Mouse (Mus musculus) heart, embryonic 13.5 days (tissue): ENCODE results near the gene Gstp1. TPM values are rescaled to one million over a fixed set of nuclear protein-coding genes. Genes with fewer than 3 reads are reported as not detected.

Source experiments
- ATAC-seq: fragments of 200-750 bp; cut with Nextera tagmentation; 2 replicates; pipeline ENCODE4 v1.8.0; 2017; ENCODE audit warnings: moderate TSS enrichment; ENCODE audit not compliant: insufficient number of reproducible peaks, low FRiP score, low TSS enrichment; ENCODE audit errors: extremely low read depth
- H3K27ac ChIP-seq: fragments of 300-500 bp; sonication (generic); replicated peaks from 2 replicates; pipeline ENCODE4 v1.5.1; 2015; ENCODE audit warnings: moderate library complexity, mild to moderate bottlenecking, inconsistent platforms
- H3K27me3 ChIP-seq: fragments of 300-500 bp; sonication (generic); replicated peaks from 2 replicates; pipeline ENCODE4 v1.6.1; 2015; ENCODE audit warnings: mild to moderate bottlenecking, inconsistent platforms
- H3K36me3 ChIP-seq: fragments of 300-500 bp; sonication (generic); 2 replicates; pipeline ENCODE4 v1.6.1; 2015; ENCODE audit warnings: mild to moderate bottlenecking, inconsistent platforms
- H3K4me1 ChIP-seq: fragments of 300-500 bp; sonication (generic); 2 replicates; pipeline ENCODE4 v1.6.1; 2015; ENCODE audit warnings: inconsistent platforms
- H3K4me2 ChIP-seq: fragments of 300-500 bp; sonication (generic); 2 replicates; pipeline ENCODE4 v1.6.1; 2015; ENCODE audit warnings: inconsistent platforms, mild to moderate bottlenecking, moderate library complexity
- H3K4me3 ChIP-seq: fragments of 300-500 bp; sonication (generic); 2 replicates; pipeline ENCODE4 v1.5.1; 2015; ENCODE audit warnings: moderate library complexity, mild to moderate bottlenecking, inconsistent platforms
- H3K9ac ChIP-seq: fragments of 300-500 bp; sonication (generic); 2 replicates; pipeline ENCODE4 v1.6.1; 2015; ENCODE audit warnings: inconsistent platforms, mild to moderate bottlenecking, moderate library complexity
- H3K9me3 ChIP-seq: fragments of 300-500 bp; sonication (generic); 2 replicates; pipeline ENCODE4 v1.6.1; 2016; ENCODE audit warnings: inconsistent platforms
- WGBS: fragments of 180-500 bp; shearing (Covaris S2); methylation state at CpG from one replicate; pipeline ENCODE4 v1.1.7; 2015; ENCODE audit warnings: mixed read lengths; 5-methylcytosine and 5-hydroxymethylcytosine counted together
- polyA plus RNA-seq: library from polyadenylated mRNA; unstranded; fragments of >200 nt; fragmentation: Nextera tagmentation; extraction: Ambion mirVana; gene quantifications from 2 replicates; pipeline ENCODE4 v1.2.1, GENCODE M21; 2015

Gstp1 gene
- polyA plus RNA-seq, 1 experiment from 2014 or later: 380 TPM

DNA sequence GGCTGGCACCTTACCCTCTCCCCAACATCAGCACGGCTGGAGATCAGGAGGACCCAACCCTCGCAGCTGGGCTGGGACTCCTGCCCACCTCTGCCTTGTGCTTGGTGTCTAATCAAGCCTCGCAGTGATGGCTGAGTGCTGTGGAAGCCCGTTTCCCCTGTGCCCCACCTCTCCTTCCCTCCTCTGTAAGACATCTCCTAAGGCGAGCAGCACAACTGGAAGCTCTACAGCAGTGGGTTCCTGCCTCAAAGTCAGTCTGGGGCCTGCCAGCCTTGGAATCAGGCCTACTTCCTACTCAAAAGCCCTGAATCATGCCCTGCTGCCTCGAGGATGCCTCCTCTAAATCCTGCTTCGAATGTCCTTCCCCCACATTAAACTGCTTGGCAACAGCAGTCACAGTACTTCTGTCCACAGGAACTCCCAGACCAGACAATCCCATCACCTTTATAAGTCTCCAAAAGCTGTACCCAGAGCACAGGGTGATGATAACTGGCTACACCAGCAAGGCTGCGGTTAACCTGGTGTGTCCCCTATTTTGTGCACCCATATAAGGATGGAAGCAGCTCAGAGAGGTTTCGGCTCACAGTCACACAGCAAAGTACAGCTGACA lies 38.6 kb downstream of the Gstp1 start:
- peak overlapping the region; percentile 77 for H3K4me3 ChIP-seq
- ATAC-seq: no peak
- 0 out of 2 replicates have a peak, but pooled peaks cover under 1% of the 10 kb centered on the region for H3K36me3 ChIP-seq
- H3K27ac ChIP-seq: no peak overlapping the region
- WGBS: 84% methylated on average over 9 of the region's 9 CpGs
- H3K4me2 ChIP-seq: peak overlapping the region; percentile 93
- H3K9me3 ChIP-seq: no peaks in the 10 kb centered on the region
- peak overlapping the region; percentile 81 for H3K9ac ChIP-seq
- H3K27me3 ChIP-seq: 0 out of 2 replicates have a peak, but pooled peaks cover 4% of the 10 kb centered on the region
- H3K4me1 ChIP-seq: peaks cover 42% of the 10 kb centered on the region

DNA sequence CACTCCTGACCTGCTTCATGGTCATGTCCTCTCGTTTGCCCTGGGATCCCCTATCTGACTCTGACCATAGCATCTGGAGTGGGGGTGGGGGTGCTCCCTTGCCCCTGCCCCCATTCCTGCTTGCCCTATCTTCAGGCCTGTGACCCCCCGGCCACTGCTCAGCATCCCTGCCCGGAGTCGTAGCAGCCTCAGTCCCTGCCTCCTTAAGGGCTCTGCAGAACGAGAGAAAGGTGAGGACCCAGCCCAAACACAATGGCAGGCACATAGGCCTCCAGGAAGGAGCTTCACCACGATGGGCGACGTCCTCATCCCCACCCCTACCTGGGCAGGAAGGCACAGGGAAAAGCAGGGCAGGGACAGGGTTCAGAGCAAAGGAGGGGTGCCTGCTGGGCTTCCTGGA lies 39.5 kb downstream of the Gstp1 start:
- no peak overlapping the region for H3K4me3 ChIP-seq
- peaks cover 4% of the 10 kb centered on the region; the same call in 1 of the 2 replicates for H3K27me3 ChIP-seq
- no peaks in the 10 kb centered on the region for H3K36me3 ChIP-seq
- ATAC-seq: no peak
- H3K9ac ChIP-seq: no peak overlapping the region
- H3K27ac ChIP-seq: no peak overlapping the region
- peaks cover 33% of the 10 kb centered on the region for H3K4me1 ChIP-seq
- H3K4me2 ChIP-seq: no peak overlapping the region
- WGBS: 68% methylated on average over 8 of the region's 8 CpGs
- no peaks in the 10 kb centered on the region for H3K9me3 ChIP-seq

DNA sequence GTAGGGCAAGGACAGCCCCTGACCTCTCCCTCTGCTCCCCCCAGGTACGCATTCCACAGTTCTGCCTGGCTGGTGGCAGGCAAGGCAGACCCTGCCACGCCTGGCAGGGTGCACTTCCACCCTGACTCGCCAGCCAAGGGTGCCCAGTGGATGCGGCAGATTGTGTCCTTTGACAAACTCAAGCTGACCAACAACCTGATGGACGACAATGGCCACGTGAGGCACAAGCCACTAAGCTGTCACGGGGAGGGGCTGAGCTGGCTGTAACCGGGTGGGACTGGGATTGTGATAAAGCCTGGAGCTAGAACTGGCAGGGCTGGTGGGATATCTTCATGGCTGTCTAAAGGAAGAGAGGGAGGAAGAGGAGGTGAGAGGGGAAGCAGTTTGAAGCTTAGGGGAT lies 40.6 kb downstream of the Gstp1 start:
- peaks cover 24% of the 10 kb centered on the region for H3K4me1 ChIP-seq
- H3K9me3 ChIP-seq: no peaks in the 10 kb centered on the region
- H3K27me3 ChIP-seq: peaks cover 4% of the 10 kb centered on the region; the same call in 1 of the 2 replicates
- H3K4me3 ChIP-seq: no peak overlapping the region
- ATAC-seq: no peak
- peak overlapping the region; percentile 6; the same call in 1 of the 2 replicates for H3K9ac ChIP-seq
- H3K27ac ChIP-seq: no peak overlapping the region
- no peaks in the 10 kb centered on the region for H3K36me3 ChIP-seq
- WGBS: 45% methylated on average over 8 of the region's 8 CpGs
- no peak overlapping the region for H3K4me2 ChIP-seq

DNA sequence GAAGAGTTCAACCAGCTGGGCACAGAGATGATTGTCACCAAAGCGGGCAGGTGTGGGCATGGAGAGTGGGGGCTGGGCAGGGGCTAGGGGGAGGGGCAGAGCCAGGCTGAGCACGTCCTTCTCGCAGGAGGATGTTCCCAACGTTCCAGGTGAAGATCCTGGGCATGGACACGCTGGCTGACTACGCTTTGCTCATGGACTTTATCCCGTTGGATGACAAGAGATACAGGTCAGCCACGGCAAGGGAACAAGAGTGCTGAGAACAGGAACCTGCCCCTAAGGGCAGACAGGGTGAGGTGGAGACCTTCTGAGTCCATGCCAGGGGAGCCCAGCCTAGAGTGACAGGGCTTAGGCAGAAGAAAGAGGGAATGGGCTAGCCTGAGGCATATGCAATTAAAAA lies 41.0 kb downstream of the Gstp1 start:
- Histone ChIP-seq H3K27me3 (peaks cover 4% of the 10 kb centered on the region; the same call in 1 of the 2 replicates), H3K27ac (no peak overlapping the region), H3K36me3 (no peaks in the 10 kb centered on the region), H3K9ac (no peak overlapping the region), H3K4me3 (no peak overlapping the region), H3K4me1 (peaks cover 19% of the 10 kb centered on the region), H3K4me2 (no peak overlapping the region), H3K9me3 (no peaks in the 10 kb centered on the region)
- no peak for ATAC-seq
- 68% methylated on average over 8 of the region's 8 CpGs for WGBS

DNA sequence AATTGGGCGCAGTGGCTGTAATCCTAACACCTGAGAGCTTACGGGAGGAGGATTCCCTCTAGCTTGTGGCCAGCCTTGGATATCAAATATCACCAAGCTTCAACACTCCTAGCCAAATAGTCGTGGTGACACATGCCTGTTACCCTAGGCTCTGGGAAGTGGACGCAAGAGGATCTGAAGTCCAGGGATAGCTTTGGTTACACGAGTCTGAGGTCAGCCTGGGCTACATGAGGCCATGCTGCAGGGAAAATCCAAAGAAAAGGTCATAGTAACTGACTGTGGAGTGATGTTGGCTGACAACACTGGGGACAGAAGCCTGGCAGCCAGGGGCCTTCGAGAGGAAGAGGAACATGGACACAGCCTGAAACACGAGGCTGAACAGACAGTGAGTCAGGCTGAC lies 41.7 kb downstream of the Gstp1 start:
- Histone ChIP-seq H3K9ac (no peak overlapping the region), H3K4me1 (peaks cover 13% of the 10 kb centered on the region), H3K36me3 (no peaks in the 10 kb centered on the region), H3K27ac (no peak overlapping the region), H3K4me3 (no peak overlapping the region), H3K4me2 (no peak overlapping the region), H3K9me3 (no peaks in the 10 kb centered on the region), H3K27me3 (peaks cover 4% of the 10 kb centered on the region; the same call in 1 of the 2 replicates)
- WGBS: 57% methylated on average over 7 of the region's 7 CpGs
- no peak for ATAC-seq

DNA sequence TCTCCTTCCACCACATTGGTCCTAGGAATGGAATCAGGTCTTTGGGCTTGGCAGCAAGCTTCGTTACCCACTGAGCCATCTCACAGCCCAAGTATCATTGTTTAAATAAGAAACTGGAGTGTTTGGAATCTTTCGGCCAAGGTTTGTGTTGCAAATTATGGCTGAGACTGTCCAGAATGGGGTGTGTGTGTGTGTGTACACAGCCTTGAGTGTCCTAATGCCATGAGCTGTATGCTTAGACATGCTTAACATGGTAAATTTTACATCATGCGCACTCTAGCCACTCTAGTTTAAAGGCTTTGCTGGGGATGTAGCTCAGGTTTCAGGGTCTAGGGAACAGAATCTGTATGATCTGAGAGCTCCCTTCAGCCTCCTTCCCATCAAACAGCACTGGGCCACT lies 42.3 kb downstream of the Gstp1 start:
- H3K27ac ChIP-seq: no peak overlapping the region

DNA sequence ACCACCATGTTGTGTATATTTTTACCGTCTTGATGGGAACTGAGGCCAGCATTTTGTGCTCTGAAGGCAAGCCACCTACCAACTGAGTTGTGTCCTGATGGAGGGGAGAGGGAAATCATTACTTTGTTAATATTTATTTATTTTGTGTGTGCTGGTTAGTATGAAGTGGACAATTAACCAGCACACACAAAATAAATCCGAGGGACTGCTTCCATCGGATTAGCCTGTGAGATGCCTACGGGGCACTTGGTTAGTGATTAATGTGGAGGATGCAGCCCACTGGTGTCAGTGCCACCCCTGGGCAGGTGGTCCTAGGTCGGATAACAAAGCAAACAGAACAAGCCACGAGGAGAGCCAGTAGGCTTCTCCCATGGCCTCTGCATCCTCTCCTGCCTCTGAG lies 42.9 kb downstream of the Gstp1 start:
- Histone ChIP-seq H3K9me3 (no peaks in the 10 kb centered on the region), H3K27ac (no peak overlapping the region), H3K4me1 (peaks cover 9% of the 10 kb centered on the region), H3K4me2 (no peak overlapping the region), H3K9ac (no peak overlapping the region), H3K4me3 (no peak overlapping the region), H3K27me3 (peaks cover 4% of the 10 kb centered on the region; the same call in 1 of the 2 replicates), H3K36me3 (no peaks in the 10 kb centered on the region)
- ATAC-seq: no peak
- WGBS: 70% methylated on average over 6 of the region's 6 CpGs

More for the DNA sequence above, 42.3 kb downstream of the Gstp1 start:
- peaks cover 4% of the 10 kb centered on the region; the same call in 1 of the 2 replicates for H3K27me3 ChIP-seq
- H3K4me2 ChIP-seq: no peak overlapping the region
- WGBS: 82% methylated on average over 3 of the region's 3 CpGs
- no peak overlapping the region for H3K9ac ChIP-seq
- no peaks in the 10 kb centered on the region for H3K36me3 ChIP-seq
- no peak overlapping the region for H3K4me3 ChIP-seq
- ATAC-seq: no peak
- no peaks in the 10 kb centered on the region for H3K9me3 ChIP-seq
- H3K4me1 ChIP-seq: peaks cover 9% of the 10 kb centered on the region

DNA sequence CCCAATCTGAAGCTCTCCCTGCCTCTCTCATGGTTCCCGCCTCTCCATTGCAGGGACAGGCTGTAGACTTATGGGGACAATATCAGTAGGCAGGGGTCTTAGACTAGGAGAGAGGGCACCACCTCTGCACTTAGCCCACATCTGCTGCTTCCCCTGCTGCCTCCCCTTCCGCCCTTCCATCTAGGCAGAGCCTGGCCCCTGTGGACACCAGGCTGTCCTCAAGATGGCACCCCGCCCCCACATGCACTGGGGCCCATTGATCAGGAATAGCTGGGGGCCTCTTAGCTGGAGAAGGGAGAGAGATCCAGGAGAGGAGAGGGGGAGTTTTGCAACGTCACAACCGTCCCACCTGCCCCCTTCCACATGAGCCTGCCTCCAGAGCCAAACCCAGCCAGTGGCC lies 45.4 kb downstream of the Gstp1 start, which contains the start of gene Tbx10:
Gene Tbx10 (plus strand): TSS at position 337 of the 400 bp plus-strand sequence.
- Histone ChIP-seq H3K27ac (no peak within 1 kb of the TSS), H3K4me1 (peaks cover 3% of the 10 kb centered on the region; the same call in 1 of the 2 replicates), H3K9ac (no peak within 1 kb of the TSS), H3K9me3 (0 out of 2 replicates have a peak, but pooled peaks cover 3% of the 10 kb centered on the region), H3K4me2 (no peak within 1 kb of the TSS), H3K27me3 (peaks cover 4% of the 10 kb centered on the region; the same call in 1 of the 2 replicates), H3K36me3 (peaks cover 4% of the 10 kb centered on the region; the same call in 1 of the 2 replicates), H3K4me3 (no peak within 1 kb of the TSS)
- WGBS: 43% methylated on average over 5 of the region's 5 CpGs
- ATAC-seq: no peak

DNA sequence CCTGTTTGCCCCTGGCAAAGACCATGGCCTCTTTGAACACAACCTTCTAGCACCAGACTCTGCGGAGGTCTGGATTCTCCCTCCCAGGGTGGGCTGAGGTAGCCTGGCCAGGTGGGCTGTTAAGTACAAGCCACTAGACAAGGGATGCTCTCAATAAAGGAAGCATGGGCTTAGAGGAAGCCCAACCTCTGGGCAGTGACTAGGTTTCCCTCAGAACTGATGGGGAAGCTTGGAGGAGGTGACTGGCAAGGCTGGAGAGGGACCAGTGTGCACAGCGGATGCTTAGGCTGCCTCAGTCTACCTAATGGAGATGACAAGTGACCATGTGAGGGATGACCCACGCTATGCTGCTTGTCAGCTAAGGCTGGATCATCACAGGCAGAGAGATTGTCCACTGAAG lies 45.8 kb downstream of the Gstp1 start:
- ATAC-seq: no peak
- Histone ChIP-seq H3K4me3 (no peak overlapping the region), H3K27ac (no peak overlapping the region), H3K9ac (no peak overlapping the region), H3K36me3 (peaks cover 4% of the 10 kb centered on the region; the same call in 1 of the 2 replicates), H3K9me3 (0 out of 2 replicates have a peak, but pooled peaks cover 3% of the 10 kb centered on the region), H3K4me1 (peaks cover 7% of the 10 kb centered on the region), H3K4me2 (no peak overlapping the region), H3K27me3 (peaks cover 4% of the 10 kb centered on the region; the same call in 1 of the 2 replicates)
- WGBS: 83% methylated on average over 3 of the region's 3 CpGs

DNA sequence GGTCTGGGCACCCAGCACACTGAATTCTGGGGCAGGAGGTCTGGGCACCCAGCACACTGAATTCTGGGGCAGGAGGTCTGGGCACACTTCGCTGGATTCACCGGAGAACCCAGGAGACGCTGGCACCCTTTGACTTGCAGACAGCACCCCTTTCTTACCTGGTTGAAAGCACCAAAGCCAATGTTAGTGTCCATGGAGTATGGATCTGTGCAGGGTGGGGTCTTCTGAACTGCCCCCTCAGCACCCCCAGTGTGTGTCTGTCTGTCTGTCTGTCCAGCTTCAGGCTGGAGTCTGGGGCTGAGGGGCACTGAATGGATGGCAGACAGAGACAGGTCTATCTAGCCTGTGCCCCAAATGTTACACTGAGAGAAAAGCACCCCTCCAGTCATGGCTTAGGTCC lies 46.2 kb downstream of the Gstp1 start:
- peaks cover 11% of the 10 kb centered on the region for H3K4me1 ChIP-seq
- no peak overlapping the region for H3K9ac ChIP-seq
- no peak overlapping the region for H3K4me3 ChIP-seq
- peaks cover 3% of the 10 kb centered on the region; the same call in 1 of the 2 replicates for H3K27me3 ChIP-seq
- H3K4me2 ChIP-seq: no peak overlapping the region
- H3K9me3 ChIP-seq: 0 out of 2 replicates have a peak, but pooled peaks cover 3% of the 10 kb centered on the region
- 82% methylated on average over 3 of the region's 3 CpGs for WGBS
- H3K27ac ChIP-seq: no peak overlapping the region
- no peak for ATAC-seq
- peaks cover 4% of the 10 kb centered on the region; the same call in 1 of the 2 replicates for H3K36me3 ChIP-seq

DNA sequence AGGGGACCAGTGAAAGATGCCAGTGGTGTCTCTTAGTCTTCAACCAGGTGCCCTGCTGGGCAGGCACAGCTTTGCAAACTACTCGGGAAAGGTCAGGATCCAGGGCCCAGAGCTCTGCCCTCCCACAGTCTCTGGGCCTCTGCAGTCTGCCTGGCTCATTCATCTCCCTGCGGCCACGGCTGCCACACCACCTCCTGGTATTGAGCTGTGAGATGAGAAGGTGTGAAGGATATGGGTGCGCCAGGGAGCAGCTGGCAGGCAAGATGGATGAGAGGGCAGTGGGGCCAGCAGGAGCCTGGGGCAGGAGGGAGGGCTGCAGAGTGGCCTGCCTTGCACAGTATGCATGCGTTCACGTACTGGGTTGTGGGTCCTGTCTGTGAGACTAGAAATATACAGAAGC lies 47.0 kb downstream of the Gstp1 start:
- 44% methylated on average over 6 of the region's 6 CpGs for WGBS
- ATAC-seq: no peak
- Histone ChIP-seq H3K4me3 (no peak overlapping the region), H3K36me3 (peaks cover 4% of the 10 kb centered on the region; the same call in 1 of the 2 replicates), H3K4me2 (no peak overlapping the region), H3K27ac (no peak overlapping the region), H3K9me3 (0 out of 2 replicates have a peak, but pooled peaks cover 3% of the 10 kb centered on the region), H3K27me3 (no peaks in the 10 kb centered on the region; the same call in 1 of the 2 replicates), H3K4me1 (peaks cover 19% of the 10 kb centered on the region), H3K9ac (no peak overlapping the region)
